Mouse (Mus musculus) embryo, embryonic 10.5 days (tissue): ENCODE data around the gene Slc5a3.
A peak's percentile ranks its signal among the peaks of the same experiment; 100 is the strongest.
"Not testable (repeated sequence)": the region's sequence is repeated elsewhere in the genome, so short reads cannot be mapped to it uniquely, and the experiment has no call there.

ENCODE experiments used
- DNase-seq: peaks from one replicate; pipeline ENCODE4 v3.0.0-alpha.2; 2015; ENCODE audit warnings: low spot score

The Slc5a3 gene

DNA sequence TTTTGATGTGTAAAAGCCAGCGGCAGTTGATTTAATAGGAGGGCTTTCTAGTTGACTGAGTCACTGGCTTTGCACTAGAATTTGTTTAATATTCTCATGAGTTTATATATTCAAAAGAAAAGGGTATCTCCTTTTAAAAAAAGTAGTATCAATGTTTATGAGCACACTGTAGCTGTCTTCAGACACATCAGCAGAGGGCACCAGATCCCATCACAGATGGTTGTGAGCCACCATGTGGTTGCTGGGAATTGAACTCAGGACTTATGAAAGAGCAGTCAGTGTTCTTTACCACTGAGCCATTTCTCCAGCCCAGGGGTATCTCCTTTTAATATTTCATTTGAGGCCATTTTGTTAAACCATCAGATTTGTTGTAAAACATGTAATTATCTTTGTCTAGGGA lies 4.7 kb downstream of the Slc5a3 start:
- DNase-seq: no peak

DNA sequence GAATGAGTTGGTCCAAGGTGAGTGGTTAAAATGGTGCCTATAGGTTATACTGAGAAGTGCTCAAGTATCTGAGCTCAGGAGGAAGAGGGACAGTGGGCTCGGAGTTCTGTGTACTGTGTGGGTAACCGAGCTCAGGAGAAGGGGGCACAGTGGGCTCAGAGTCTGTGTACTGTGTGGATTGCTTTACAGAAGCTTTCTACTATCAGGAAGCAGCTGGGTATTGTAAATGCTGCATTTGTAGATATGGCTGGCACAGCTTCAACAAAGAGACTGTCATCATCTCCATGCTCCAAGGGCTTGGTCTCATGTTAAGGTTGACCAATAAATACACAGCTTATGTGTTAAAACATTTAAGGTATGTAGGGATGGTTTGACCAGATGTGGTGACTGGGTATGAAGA lies 6.7 kb downstream of the Slc5a3 start:
- no peak for DNase-seq

DNA sequence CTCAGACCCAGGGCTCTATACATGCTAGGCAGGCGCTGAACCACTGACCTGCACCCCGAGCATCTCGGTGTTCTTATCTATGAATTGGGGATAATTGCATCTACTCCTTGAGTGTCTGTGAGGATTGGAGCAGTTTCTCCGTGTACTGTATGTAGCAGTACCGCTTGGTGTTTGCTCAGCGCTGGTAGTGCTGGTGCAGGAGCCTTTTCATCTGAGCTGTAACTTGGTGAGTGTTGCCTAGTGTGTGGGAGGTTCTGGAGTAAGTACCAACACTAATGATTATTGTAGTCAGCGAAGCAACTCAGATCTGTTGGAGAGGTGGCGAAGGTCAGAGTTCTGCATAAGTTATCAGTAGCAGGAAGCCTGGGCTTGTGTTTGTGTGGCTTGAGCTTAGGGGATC lies 12.2 kb downstream of the Slc5a3 start:
- no peak for DNase-seq

DNA sequence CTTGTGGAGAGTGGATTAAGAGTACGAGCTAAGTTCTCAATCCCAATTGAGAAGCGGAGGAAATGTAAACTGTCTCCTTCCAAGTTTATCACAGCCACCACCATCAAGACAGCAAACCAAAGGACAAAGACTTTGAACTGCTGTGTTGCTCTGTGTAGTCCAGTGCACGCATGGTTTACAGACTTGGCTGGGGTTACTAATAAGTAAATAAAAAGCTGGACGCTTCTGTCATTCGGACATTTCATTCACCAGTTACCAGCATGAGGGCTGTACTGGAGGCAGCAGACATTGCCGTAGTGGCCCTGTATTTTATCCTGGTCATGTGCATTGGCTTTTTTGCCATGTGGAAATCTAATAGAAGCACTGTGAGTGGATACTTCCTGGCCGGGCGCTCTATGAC lies 18.7 kb downstream of the Slc5a3 start:
- no peak for DNase-seq

DNA sequence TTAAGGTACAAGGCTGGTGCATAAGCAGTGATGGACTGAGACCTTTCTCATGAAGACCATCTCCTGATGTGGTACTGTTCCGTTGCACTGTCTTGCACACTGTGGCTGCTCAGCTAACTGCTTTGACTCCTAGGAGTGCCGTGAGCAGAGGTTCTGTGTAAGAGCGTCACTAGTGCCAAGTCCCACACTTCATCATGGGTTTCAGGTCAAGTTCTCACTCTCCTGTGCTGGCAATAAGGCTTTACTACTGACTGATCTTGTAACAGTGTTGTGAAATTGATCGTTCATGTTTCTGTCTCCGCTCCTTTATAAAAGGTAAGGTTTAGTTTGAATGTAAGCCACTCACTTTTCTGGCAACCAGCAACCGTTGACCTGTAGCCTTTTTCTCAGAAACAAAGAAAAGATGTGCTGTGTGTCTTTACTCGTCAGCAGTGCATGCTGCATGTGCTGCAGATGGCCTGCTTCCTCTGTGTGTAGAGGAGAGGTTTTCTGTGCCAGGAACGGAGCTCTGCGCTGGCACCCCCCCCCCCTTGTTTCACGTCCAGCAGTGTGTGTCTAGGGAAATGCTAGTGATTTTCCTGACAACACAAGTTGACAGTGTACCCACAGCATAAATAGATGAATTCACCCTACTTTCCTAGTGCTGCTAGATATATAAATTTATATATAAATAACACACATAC lies 25.8 kb downstream of the Slc5a3 start:
- no peak for DNase-seq

DNA sequence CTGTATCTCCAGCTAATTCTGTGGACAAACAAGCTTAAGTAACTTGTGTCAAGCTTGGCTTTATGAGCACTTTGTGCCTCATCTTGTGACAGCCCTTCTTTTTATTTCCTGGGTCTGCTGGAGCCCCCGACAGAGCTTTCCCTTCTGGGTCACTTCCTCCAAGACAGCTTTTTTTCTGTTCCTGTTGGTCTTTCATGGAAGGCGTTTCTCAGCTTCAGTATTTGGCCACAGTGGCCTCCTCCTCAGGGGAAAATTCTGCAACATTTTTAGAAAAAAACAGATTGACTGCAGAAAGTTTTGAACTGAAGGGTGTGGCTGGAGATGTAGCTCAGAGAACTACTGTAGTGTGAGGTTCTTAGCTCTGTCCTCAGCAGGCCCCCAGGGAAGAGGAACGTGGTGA lies 31.1 kb downstream of the Slc5a3 start:
- DNase-seq: no peak

DNA sequence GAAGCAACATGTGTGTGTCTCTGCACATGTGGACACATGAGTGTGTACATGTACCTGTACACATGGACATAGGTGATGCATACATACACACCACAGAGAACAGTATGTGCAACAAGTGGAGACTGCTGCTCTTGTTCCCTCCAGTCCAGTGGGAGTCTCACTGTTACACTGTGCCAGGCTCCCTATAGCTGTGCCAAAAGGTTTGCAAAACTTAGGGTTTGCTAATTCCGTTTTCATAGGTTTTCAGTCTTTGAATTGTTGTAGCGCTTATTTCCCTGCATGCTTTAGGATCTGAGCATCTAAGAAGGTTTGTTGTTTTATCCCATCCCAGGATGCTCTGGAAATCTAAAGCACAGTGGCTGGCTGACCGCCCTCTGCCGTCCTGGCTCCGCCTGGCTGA lies 33.8 kb downstream of the Slc5a3 start:
- DNase-seq: no peak

DNA sequence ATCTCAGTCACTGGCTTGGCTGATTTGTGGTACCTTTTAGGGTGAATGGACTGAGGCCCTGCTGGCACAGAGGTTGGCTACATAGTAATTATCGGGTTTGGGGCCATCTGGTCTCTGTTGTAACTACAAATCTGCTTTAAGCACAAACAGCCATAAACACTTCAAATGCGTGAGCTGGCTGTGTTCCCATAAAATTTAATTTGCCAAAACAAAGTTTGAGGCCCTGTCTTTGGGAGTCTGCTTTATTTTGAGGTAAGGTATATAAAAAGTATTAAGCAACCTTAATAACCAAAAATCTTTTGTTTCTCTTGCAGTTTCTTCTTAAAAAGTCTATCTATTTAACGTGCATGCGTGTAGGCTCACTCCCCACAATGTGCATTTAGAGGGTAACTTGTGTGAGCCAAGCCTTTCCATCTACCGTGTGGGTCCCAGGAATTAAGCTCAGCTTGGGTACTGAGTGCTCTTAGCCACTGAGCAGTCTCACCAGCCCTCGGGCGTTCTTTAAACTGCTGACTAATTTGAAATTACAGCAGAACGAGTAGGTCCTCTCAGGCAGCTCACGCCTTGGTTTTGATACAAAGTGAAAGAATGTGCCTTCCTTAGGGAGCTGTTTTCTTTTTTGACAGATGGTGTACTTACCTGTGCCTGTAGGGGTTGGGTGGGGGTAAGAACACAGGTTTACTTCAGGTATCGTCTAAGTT lies 40.4 kb downstream of the Slc5a3 start:
- no peak for DNase-seq

DNA sequence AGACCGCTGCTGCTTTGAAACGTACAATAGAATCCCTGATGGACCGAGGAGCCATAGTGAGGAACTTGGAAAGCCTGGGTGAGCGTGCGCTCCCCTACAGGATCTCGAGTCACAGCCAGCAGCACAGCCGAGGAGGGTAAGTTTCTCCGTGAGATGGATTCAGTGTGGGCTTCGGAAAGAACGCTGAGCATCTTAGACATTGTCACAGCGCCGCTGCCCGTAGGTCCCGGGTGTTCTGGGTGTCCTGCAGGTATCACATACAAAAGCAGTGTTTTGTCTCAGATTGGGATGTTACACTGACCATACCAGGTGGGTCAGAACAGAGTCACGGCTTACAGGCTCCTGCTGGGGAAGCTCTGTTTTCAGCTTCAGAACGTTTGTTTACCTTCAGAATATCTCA lies 41.5 kb downstream of the Slc5a3 start:
- no peak for DNase-seq

DNA sequence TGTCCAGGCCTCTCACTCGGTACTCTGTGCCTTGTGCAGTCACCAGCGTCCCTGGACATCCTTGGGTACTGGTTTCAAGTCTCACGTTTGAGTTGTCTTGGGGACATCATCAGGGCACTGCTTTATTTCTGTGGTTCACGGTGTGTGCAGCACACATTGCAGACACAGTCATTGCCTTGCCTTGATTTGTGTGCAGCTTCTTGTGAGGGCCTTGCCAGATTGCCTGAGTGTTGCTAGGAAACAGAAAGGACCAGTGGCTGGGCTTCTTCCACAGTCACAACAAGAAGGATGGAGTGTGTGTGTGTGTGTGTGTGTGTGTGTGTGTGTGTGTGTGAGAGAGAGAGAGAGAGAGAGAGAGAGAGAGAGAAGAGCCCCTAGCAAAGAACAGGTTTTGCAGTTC lies 42.0 kb downstream of the Slc5a3 start:
- DNase-seq: no peak

DNA sequence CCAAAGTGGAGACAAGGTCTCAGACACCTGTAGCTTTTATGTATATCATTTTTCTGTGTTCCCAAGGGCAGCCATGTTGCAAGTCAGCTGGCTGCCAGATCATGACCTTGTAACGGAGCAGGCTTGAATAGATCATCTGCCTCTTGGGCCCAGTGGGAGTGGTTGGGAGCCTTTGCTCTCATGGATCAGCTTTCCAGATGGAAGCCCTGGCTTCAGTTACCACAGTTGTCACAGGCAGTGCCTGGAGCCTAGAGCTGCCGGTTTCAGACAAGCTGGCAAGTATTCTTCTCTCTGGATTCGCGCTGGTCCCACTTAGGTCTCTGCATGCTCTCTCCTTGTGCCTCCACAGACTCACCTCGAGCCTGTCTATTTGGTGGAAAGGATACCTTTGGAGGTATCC lies 44.0 kb downstream of the Slc5a3 start:
- DNase-seq: no peak

DNA sequence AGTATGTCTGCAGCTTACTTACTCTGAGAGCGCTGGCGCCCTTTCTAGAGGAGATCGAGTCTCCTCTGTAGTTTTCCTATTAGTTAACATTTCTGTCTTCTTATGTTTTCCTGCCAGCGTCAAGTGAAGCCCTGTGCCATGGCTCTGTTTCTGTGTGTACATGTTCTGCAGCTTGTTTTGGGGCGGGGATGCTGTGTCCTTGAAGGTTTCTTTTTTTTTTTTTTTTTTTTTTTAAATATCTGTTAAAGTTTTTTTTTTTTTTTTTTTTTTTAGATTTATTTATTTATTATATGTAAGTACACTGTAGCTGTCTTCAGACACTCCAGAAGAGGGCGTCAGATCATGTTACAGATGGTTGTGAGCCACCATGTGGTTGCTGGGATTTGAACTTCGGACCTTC lies 44.8 kb downstream of the Slc5a3 start:
- DNase-seq: not testable (repeated sequence)

DNA sequence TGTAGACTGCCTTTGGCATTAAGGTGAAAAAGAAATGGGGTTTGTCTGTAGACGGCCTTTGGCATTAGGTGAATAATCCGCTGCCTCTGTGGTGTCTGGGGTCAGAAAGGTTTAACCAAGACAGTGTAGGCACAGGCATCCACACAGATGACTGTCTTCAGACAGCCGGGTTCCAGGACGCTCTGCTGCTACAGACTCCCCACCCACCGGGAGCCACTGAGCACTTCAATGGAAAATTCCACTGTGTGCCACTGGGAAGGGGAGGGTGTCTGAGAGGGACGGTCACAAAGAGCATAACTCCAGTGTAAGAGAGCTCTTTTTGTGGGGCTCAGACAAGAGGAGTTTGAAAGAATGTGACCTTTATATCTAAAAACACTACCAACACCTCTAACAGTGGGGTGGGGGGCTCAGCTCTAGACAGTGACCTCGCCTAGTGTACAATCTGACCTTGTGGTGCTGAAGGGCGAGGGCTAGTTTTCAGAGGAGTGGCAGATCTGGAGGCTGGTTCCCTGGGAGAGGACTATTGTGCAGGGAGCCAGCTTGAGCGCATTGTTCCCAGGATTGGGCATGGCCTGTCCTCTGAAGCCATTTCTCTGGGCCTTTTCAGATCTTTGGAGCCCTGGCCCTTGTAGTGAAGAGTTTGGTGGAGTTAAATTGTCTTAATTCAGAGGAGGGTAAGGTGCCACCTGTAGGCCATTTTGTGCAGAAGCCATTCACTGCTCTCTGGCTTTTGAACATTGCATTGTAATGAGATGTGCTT lies 45.6 kb downstream of the Slc5a3 start:
- DNase-seq: peak; percentile 48

DNA sequence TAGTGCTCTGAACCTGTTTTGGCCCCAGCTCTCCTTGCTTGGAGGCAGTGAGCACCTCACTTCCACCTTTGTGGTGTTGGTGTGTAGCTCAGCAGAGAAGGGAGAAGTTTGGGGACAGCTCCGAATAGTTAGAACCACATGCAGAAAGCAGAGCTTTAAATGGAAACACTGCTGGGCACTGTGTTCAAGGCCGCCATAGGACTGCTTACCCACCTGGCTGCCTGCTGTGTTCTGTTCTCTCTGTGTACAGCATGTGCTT lies 46.1 kb downstream of the Slc5a3 start:
- DNase-seq: no peak

DNA sequence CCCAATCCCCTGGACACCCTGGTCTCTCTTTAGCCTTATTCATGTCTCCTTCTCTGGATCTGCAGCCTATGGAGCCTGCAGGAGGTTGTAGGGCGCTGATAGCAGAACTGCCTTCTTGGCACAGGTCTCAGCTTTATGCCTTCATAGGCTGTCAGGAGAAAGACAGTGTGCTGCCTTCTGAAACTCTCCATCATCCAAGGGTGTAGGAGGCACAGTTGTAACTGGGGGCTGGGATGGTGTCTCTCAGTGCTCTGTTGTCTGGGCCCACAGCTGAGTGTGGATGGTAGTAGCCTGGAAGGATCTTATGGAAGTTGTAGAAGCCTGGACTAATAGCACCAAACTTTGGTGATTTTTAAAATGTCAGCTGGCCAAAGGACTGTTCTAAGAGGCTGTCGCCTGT lies 46.8 kb downstream of the Slc5a3 start:
- no peak for DNase-seq

DNA sequence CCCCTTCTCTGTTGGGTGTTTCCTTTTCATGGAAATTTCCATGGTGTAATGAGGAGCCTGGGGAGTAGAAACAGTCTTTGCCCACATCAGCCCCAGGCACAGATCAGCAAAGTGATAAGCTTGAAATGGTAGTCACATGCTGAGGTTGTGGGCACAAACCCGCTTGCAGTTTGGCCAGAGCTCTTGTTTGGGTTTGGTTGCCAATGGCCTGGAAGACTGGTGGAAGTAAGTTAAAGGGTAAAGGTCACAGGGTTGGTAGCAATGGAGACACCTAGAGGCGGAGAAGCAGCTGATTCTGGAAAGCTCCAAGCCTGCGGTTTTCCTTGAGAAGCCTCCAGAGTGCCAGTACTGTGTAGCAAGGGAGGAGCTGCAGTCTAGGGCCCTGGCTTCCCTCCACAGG lies 47.5 kb downstream of the Slc5a3 start:
- no peak for DNase-seq

DNA sequence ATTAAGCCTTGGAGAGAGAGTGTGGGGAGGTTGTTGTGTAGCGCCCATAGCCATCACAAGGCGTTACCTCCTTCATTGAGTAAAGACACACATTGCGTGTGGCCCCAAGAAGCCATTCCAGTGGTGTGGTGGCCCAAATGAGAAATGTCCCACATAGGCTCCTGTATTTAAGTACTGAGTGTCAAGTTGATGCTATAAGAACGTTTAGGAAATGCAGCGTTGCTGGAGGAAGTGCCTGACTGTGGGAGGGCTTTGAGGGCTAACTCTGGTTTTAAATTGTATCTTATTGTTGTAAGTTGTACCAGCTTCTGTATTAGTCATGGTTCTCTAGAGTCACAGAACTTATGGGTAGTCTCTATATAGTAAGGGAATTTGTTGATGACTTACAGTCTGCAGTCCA lies 49.2 kb downstream of the Slc5a3 start:
- DNase-seq: no peak

DNA sequence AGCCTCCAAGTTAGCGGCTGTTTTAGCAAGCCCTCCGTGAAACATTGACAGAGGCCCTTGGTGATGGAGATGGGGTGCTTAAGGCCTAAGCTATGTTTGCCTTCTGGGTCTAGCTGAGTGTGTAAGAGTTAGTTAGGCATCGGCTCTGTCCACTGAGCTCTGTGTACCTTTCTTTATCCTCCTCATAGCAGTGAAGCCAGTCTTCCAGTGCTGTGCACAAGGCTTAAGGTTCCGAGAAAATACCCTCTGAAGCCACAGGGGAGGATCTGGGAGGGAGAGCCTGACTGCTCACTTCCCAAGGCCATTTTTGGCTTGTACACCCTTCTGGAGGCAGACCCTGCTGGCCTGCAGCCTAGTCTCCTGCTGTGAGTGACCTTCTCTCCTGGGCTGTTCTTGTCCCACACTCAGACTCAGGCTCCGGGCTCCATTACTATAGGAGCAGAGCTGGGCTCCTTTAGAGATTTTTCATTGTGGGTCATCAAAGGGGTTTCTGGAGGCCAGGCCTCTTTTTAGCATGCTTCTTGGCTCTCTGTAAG lies 56.7 kb downstream of the Slc5a3 start:
- no peak for DNase-seq

DNA sequence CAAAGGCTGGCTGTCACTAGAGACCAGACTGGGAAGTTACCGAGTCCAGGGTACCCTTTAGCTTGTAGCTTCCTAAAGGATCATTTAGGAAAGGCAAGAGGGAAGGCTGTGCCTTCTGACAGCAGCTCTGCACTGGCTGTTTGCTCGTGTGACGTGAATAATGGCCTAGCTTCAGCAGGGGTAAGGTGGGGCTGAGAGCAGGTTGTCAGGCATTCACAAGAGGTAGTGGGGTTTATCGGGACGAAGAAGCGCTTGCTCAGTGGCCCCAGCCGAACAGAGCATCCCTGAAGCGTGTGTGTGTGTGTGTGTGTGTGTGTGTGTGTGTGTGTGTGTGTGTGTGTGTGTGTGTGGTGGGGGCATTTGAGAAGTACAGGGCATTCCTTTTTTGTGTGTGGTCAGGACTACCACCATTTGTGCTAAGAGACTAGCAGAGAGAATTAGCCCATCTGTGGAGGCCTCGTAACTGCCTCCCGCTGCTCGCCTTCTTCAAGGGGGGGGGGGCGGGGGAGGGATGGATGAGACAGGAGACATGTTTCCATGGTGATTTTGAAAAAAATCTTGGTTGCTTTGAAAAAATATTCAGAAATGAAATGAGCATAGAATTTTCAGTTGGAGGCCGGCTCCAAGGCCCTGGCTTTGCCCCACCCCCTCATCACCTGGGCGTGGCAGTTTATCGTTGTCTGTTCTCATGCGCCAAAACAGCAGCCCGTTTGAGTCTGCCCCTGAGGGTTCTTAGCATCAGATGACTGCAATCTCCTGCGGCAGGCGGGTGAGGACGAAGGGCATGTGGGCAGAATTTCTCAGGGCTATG lies 57.7 kb downstream of the Slc5a3 start:
- peak; percentile 57 for DNase-seq

DNA sequence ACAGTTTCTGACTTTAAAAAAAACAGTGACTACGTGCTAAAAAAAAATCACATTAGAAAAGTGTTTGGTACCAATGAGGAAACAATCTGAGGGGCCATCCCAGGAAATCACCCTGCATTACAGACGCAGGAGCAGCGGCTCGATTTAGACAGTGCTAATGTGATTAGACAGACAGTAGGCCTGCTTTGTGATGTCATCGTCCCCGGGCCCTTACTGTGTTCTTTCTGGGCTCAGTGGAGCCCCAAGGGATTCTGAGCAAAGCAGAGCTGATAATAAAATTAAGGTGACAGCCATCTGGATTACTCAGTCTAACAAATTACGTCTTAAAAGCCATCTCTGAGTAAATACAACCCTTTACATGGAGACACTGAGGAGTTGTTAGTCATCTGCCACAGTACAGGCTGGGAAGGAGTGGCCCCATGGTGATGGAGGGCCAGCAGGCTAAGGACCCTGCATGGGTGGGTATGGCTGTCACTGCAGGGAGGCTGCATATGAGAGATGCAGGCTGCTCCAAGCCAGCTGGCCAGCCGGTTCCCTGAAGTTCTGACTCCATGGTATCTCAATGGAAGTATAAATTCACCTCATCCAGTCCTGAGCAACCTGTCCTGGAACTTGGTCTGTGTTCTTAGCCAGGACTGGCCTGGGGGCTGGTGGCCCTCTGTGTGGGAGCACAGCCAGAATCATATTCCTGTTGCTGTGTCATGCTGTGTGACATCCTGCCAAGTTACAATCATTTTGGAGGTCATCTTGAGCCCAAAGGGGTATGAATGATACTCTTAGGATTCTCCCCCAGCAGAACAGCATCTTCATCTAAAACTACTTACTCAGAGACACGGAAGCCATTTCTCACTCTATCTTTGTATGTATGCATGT lies 59.5 kb downstream of the Slc5a3 start:
- no peak for DNase-seq

DNA sequence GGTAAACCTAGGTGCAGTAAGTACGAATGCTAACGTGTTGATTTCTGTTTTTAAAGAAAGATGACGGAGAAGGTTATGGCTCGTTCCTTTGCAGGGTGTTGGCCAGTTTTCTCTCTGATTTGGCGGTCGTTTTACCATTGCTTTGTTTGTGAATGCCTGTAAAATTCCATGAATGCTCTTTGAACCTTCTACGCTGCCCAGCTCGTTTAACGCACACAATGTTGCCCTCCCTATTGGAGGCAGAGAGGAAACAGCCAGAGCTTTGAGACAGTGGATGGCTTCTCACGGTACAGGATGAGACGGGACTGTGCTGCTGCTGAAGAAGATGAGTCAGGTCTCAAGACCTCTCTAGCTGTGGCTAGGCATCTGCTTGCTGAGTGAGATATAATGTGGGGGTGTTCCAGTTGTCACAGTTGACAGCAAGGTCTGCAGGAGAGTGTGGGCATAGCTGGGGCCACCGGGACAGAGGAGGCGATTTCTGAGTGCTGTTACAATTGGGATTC lies 60.9 kb downstream of the Slc5a3 start:
- no peak for DNase-seq
